8 mouse cellular contexts compared by ENCODE assay signal in the genomic region with DNA sequence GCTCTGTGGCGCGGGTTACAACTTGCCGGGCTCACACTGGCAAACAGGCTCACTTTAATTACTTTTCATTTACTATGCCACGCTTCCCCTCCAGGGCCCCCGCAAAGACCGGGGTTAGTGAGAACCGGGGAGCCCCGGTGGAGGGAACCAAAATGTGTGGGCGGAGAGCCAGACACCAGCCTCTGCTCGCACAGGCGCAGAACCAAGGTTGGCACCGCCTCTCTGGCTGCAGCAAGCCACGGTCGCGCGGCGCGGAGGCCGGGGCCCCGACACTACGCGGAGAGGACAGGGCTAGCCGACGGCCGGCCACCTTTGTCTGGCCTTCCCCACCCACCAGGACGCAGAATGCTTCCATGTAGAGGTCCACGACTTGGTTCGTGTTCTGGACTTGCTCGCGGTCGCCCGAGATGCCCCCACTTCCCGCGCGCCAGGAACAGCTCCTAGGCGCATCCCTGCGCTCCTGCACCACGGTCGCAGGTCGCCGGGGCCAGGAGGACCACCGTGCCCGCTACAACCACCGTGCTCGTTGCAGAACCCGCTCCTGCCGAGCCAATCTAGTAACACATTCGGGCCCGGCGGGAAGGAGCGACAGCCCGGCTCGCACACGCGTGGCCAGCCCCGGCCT. TPM values are rescaled to one million over a fixed set of nuclear protein-coding genes. Genes with fewer than 3 reads are reported as not detected.
A peak's percentile ranks its signal among the peaks of the same experiment; 100 is the strongest.
DNase-seq lines count a peak whose midpoint lies in the region; ATAC-seq lines count a peak whose summit lies in the region.

No protein-coding gene starts in this region.

- no peaks in the 10 kb centered on the region for H3K36me3 ChIP-seq in intestine, embryonic 14.5 days (ENCODE audit: control insufficient read depth, insufficient read depth, low read length)

- no peaks in the 10 kb centered on the region for H3K9me3 ChIP-seq in intestine, embryonic 14.5 days (ENCODE audit: control insufficient read depth, low read length)

- peak overlapping the region; percentile 79 for H3K9ac ChIP-seq in intestine, embryonic 14.5 days (ENCODE audit: low read length)

- DNase-seq in adipocyte (ENCODE audit: low spot score) = peak; percentile 77
- peak; percentile 71 for DNase-seq in embryo, embryonic 10 days (ENCODE audit: low spot score)
- DNase-seq in gastrocnemius, postnatal 14 days = peak; percentile 84
- peak; percentile 84 for DNase-seq in intestine, embryonic 14.5 days (ENCODE audit: low spot score)
- peak; percentile 82 for DNase-seq in left cerebral cortex, postnatal 14 days (ENCODE audit: low spot score in 2 of 2)
- DNase-seq in right cerebral cortex, postnatal 25 days = peak; percentile 83
- peak; percentile 81 to 84 for DNase-seq in urinary bladder, postnatal 36 days (ENCODE audit: low spot score in 2 of 2)

- intact Hi-C loops in gastrocnemius, postnatal 14 days (cut with DNase I; ENCODE audit: low total_unique reads) = loop anchor here (10.0 kb wide), 1 partner anchor 152 kb away; no protein-coding TSS in a partner anchor
- intact Hi-C loops in left cerebral cortex, postnatal 14 days (cut with DNase I) = loop anchor here (5.0 kb wide), 2 partner anchors 35 to 95 kb away; no protein-coding TSS in a partner anchor

- peak overlapping the region; percentile 88 for H3K4me2 ChIP-seq in intestine, embryonic 14.5 days (ENCODE audit: low read length)

- ATAC-seq in intestine, embryonic 14.5 days (replicated peaks; ENCODE audit: low FRiP score, low TSS enrichment, low read depth) = peak; percentile 62
- ATAC-seq in megakaryocyte-erythroid progenitor cell, adult 5-6 weeks (replicated peaks; ENCODE audit: low FRiP score, low TSS enrichment, poor library complexity, severe bottlenecking) = peak; percentile 76

- peaks cover 13% of the 10 kb centered on the region for H3K4me1 ChIP-seq in intestine, embryonic 14.5 days (replicated peaks; ENCODE audit: control insufficient read depth, insufficient read depth, low read length)

- H3K27me3 ChIP-seq in intestine, embryonic 14.5 days (replicated peaks; ENCODE audit: control insufficient read depth, insufficient read depth, low read length) = no peaks in the 10 kb centered on the region

- peak overlapping the region; percentile 80 for H3K4me3 ChIP-seq in intestine, embryonic 14.5 days (ENCODE audit: low read depth, low read length)

- peak overlapping the region; percentile 78 for H3K27ac ChIP-seq in intestine, embryonic 14.5 days (ENCODE audit: low read depth)

- WGBS in intestine, embryonic 14.5 days = under 1% methylated on average over 56 of the region's 56 CpGs

RNA-seq across cellular contexts. Expression of gene Lrch1, which starts 0.8 kb away (rescaled TPM):
- 1 to 10 TPM; 5.5 to 6.6 TPM for total RNA-seq in gastrocnemius, postnatal 14 days (2021)
- polyA plus RNA-seq in intestine, embryonic 14.5 days (2014; fragmentation: Nextera tagmentation; extraction: Ambion mirVana) = 12.6 and 14.4 TPM in 2 replicates
- 10 to 100 TPM; 20.7 to 25.4 TPM for total RNA-seq in left cerebral cortex, postnatal 14 days (2021)
- total RNA-seq in megakaryocyte-erythroid progenitor cell, adult 5-6 weeks (2014; fragmentation: Nextera tagmentation) = 10.4 and 12.3 TPM in 2 replicates
- 8.2 and 17.3 TPM in 2 replicates for total RNA-seq in megakaryocyte-erythroid progenitor cell, adult 5-6 weeks (2017)

Comparison
In these comparisons a context has a peak if more than half of its experiments do, and no peak if none do; other contexts are left out.
1. Peak in every context shown above with its lines: DNase-seq, ATAC-seq, H3K4me3 ChIP-seq and H3K27ac ChIP-seq.